Mouse (Mus musculus) embryonic fibroblast, embryonic 13.5 days (primary cell): ENCODE measurements around the gene Whrn.

Source experiments
- CTCF ChIP-seq: IDR thresholded peaks from 2 replicates; pipeline ENCODE4 v1.5.1; 2011; ENCODE audit warnings: mild to moderate bottlenecking, control low read depth, low read length, moderate library complexity, borderline replicate concordance; ENCODE audit not compliant: insufficient read depth
- POLR2A ChIP-seq: IDR thresholded peaks from 2 replicates; pipeline ENCODE4 v1.6.1; 2011; ENCODE audit warnings: low read depth, mild to moderate bottlenecking, control low read depth, low read length, moderate library complexity

GRCm38 (mm10) chr4:63410583-63410934 is 85.2 kb downstream of the Whrn start:
- TF ChIP-seq POLR2A (no peak), CTCF (no peak)
